Mouse (Mus musculus): ENCODE results near the gene Iqsec3.

The Iqsec3 gene

GRCm38 (mm10) chr6:121366537-121366936 is 106.9 kb downstream of the Iqsec3 start:
- DNase-seq (ENCODE audit: low read depth in 1 of 2, low spot score in 2 of 2) = peak in 1 of 2 experiments; percentile 18

GRCm38 (mm10) chr6:121363956-121364355 is 109.5 kb downstream of the Iqsec3 start:
- DNase-seq (ENCODE audit: low read depth in 1 of 2, low spot score in 2 of 2) = no peak

GRCm38 (mm10) chr6:121363061-121363460 is 110.4 kb downstream of the Iqsec3 start:
- DNase-seq (ENCODE audit: low read depth in 1 of 2, low spot score in 2 of 2) = no peak

- DNase-seq (ENCODE audit: low read depth in 1 of 2, low spot score in 2 of 2) = no peak
These were observed 116.2 kb downstream of the Iqsec3 start for GRCm38 (mm10) chr6:121357232-121357631.

- no peak for DNase-seq (ENCODE audit: low read depth in 1 of 2, low spot score in 2 of 2)
These were observed 117.4 kb downstream of the Iqsec3 start for GRCm38 (mm10) chr6:121356041-121356440.

- DNase-seq (ENCODE audit: low read depth in 1 of 2, low spot score in 2 of 2) = no peak
These were observed 121.2 kb downstream of the Iqsec3 start for GRCm38 (mm10) chr6:121352276-121352675.

GRCm38 (mm10) chr6:121346428-121346827 is 127.0 kb downstream of the Iqsec3 start:
- DNase-seq (ENCODE audit: low read depth in 1 of 2, low spot score in 2 of 2) = no peak

- no peak for DNase-seq (ENCODE audit: low read depth in 1 of 2, low spot score in 2 of 2)
These were observed 129.1 kb downstream of the Iqsec3 start for GRCm38 (mm10) chr6:121344329-121344728.

GRCm38 (mm10) chr6:121343771-121344123 is 129.7 kb downstream of the Iqsec3 start:
- no peak for DNase-seq (ENCODE audit: low read depth in 1 of 2, low spot score in 2 of 2)

GRCm38 (mm10) chr6:121343026-121343770 is 130.3 kb downstream of the Iqsec3 start, which contains the start of gene Slc6a12:
Gene Slc6a12, plus strand, starts transcription at chr6:121343076.
- peak; percentile 34 to 45 for DNase-seq (ENCODE audit: low read depth in 1 of 2, low spot score in 2 of 2)

GRCm38 (mm10) chr6:121341650-121342049 is 131.8 kb downstream of the Iqsec3 start:
- peak in 1 of 2 experiments; percentile 25 for DNase-seq (ENCODE audit: low read depth in 1 of 2, low spot score in 2 of 2)

GRCm38 (mm10) chr6:121338519-121338896 is 135.0 kb downstream of the Iqsec3 start:
- DNase-seq (ENCODE audit: low read depth in 1 of 2, low spot score in 2 of 2) = no peak

- DNase-seq (ENCODE audit: low read depth in 1 of 2, low spot score in 2 of 2) = peak; percentile 66 to 79
These were observed 135.5 kb downstream of the Iqsec3 start for GRCm38 (mm10) chr6:121337770-121338518.

GRCm38 (mm10) chr6:121337229-121337628 is 136.2 kb downstream of the Iqsec3 start:
- no peak for DNase-seq (ENCODE audit: low read depth in 1 of 2, low spot score in 2 of 2)

GRCm38 (mm10) chr6:121336558-121336957 is 136.9 kb downstream of the Iqsec3 start:
- DNase-seq (ENCODE audit: low read depth in 1 of 2, low spot score in 2 of 2) = peak in 1 of 2 experiments; percentile 13

GRCm38 (mm10) chr6:121335841-121336240 is 137.6 kb downstream of the Iqsec3 start:
- DNase-seq (ENCODE audit: low read depth in 1 of 2, low spot score in 2 of 2) = no peak

GRCm38 (mm10) chr6:121329848-121330508 is 143.5 kb downstream of the Iqsec3 start:
- DNase-seq (ENCODE audit: low read depth in 1 of 2, low spot score in 2 of 2) = no peak

GRCm38 (mm10) chr6:121328417-121328884 is 145.0 kb downstream of the Iqsec3 start:
- no peak for DNase-seq (ENCODE audit: low read depth in 1 of 2, low spot score in 2 of 2)

GRCm38 (mm10) chr6:121326486-121327069 is 146.9 kb downstream of the Iqsec3 start:
- DNase-seq (ENCODE audit: low read depth in 1 of 2, low spot score in 2 of 2) = no peak

- DNase-seq (ENCODE audit: low read depth in 1 of 2, low spot score in 2 of 2) = no peak
These were observed 147.7 kb downstream of the Iqsec3 start for GRCm38 (mm10) chr6:121325740-121326139.

- no peak for DNase-seq (ENCODE audit: low read depth in 1 of 2, low spot score in 2 of 2)
These were observed 148.2 kb downstream of the Iqsec3 start for GRCm38 (mm10) chr6:121325298-121325697.

All from monocyte, adult 2 months (primary cell).